Mouse (Mus musculus) stomach, embryonic 15.5 days (tissue): ENCODE data around the gene Myh6. TPM values are rescaled to one million over a fixed set of nuclear protein-coding genes. Genes with fewer than 3 reads are reported as not detected.
A peak's percentile ranks its signal among the peaks of the same experiment; 100 is the strongest.
"Not testable (repeated sequence)": the region's sequence is repeated elsewhere in the genome, so short reads cannot be mapped to it uniquely, and the experiment has no call there.

Experiments
- ATAC-seq: fragments of 200-750 bp; cut with Nextera tagmentation; 2 replicates; pipeline ENCODE4 v1.8.0; 2017; ENCODE audit warnings: low read depth, moderate number of reproducible peaks, moderate TSS enrichment; ENCODE audit not compliant: insufficient read depth, low FRiP score
- H3K27ac ChIP-seq: fragments of 300-500 bp; sonication (generic); 2 replicates; pipeline ENCODE4 v1.5.1; 2015; ENCODE audit warnings: mild to moderate bottlenecking, inconsistent platforms
- H3K27me3 ChIP-seq: fragments of 300-500 bp; sonication (generic); replicated peaks from 2 replicates; pipeline ENCODE4 v1.6.1; 2015; ENCODE audit warnings: inconsistent platforms
- H3K36me3 ChIP-seq: fragments of 300-500 bp; sonication (generic); 2 replicates; pipeline ENCODE4 v1.6.1; 2015; ENCODE audit warnings: inconsistent platforms
- H3K4me1 ChIP-seq: fragments of 300-500 bp; sonication (generic); 2 replicates; pipeline ENCODE4 v1.6.1; 2015; ENCODE audit warnings: inconsistent platforms
- H3K4me2 ChIP-seq: fragments of 300-500 bp; sonication (generic); 2 replicates; pipeline ENCODE4 v1.6.1; 2015; ENCODE audit warnings: mild to moderate bottlenecking, inconsistent platforms
- H3K4me3 ChIP-seq: fragments of 300-500 bp; sonication (generic); replicated peaks from 2 replicates; pipeline ENCODE4 v1.5.1; 2015; ENCODE audit warnings: inconsistent platforms
- H3K9ac ChIP-seq: fragments of 300-500 bp; sonication (generic); 2 replicates; pipeline ENCODE4 v1.6.1; 2015; ENCODE audit warnings: inconsistent platforms
- H3K9me3 ChIP-seq: fragments of 300-500 bp; sonication (generic); 2 replicates; pipeline ENCODE4 v1.6.1; 2016; ENCODE audit warnings: inconsistent platforms
- WGBS: fragments of 180-500 bp; shearing (Covaris S2); methylation state at CpG from one replicate; pipeline ENCODE4 v1.1.7; 2015; 5-methylcytosine and 5-hydroxymethylcytosine counted together
- polyA plus RNA-seq: library from polyadenylated mRNA; unstranded; fragments of >200 nt; fragmentation: Nextera tagmentation; extraction: Ambion mirVana; gene quantifications from 2 replicates; pipeline ENCODE4 v1.2.1, GENCODE M21; 2015

The Myh6 gene
- polyA plus RNA-seq, 1 experiment from 2014 or later: 2.3 TPM

DNA sequence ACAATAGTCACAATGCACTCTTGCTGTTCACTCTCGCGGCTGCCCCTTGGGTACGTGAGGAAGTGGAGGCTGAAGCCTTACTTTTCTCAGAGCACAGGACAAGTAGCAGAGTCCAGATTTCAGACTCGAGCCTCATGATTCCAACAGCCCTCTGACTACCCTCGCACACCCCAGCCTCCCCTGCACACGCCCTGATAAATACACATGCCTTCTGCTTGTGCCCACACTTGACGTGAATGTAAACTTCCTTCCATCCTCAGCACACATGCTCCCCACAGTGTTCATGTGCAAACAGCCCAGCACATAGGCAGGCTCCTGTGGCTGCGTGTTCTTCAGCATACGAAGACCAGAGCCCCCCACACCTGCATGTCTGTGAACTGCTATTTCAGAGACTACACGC lies 26.9 kb upstream of the Myh6 start:
- Histone ChIP-seq H3K27me3 (no peaks in the 10 kb centered on the region), H3K4me2 (no peak overlapping the region), H3K27ac (peak overlapping the region; percentile 31; the same call in 1 of the 2 replicates), H3K9me3 (no peaks in the 10 kb centered on the region), H3K9ac (no peak overlapping the region), H3K4me3 (no peak overlapping the region), H3K4me1 (0 out of 2 replicates have a peak, but pooled peaks cover 14% of the 10 kb centered on the region), H3K36me3 (no peaks in the 10 kb centered on the region)
- WGBS: 45% methylated on average over 10 of the region's 10 CpGs
- ATAC-seq: peak; percentile 70

DNA sequence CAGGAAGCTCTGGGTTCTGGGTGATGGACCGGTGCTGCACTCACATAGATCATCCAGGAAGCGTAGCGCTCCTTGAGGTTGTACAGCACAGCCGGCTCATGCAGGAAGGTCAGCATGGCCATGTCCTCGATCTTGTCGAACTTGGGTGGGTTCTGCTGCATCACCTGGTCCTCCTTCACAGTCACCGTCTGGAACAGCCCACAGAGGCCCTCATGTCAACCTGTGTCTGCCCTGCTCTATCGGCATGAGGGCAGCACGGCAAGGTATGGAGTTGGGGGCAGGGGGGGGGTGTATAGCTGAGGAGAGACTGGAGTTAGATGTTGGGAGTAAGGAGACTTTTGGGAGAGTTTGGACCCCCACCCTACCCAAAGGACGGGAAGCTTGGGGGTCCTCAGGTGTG lies 25.5 kb upstream of the Myh6 start:
- Histone ChIP-seq H3K4me2 (no peak overlapping the region), H3K9me3 (no peaks in the 10 kb centered on the region)
- 86% methylated on average over 10 of the region's 10 CpGs for WGBS

DNA sequence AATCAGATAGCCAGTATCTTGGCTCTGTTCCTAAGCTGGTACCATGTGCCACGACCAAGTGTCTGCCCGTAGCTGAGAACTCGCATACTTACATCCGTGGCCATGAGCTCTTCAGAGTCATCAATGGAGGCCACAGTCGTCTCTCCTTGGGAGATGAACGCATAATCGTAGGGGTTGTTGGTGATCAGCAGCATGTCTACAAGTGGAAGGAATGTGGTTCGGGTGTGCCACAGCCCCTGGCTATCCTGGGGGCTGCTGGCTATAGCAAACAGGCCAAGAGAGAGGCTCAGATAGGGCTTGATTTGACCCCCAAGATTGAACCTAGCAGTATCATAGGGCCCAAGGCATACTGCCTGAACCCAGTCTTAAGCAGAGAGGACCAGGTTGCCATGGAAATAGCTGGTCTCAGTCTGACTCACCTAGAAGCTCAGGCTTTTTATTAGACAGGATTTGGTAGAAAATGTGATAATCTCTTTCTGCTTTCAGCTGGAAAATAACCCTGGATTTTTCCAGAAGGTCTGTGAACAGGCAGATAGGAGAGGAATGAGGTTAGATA lies 23.2 kb upstream of the Myh6 start:
- no peak overlapping the region for H3K4me3 ChIP-seq
- no peaks in the 10 kb centered on the region for H3K9me3 ChIP-seq
- 81% methylated on average over 8 of the region's 8 CpGs for WGBS
- no peak overlapping the region for H3K9ac ChIP-seq
- ATAC-seq: no peak
- H3K36me3 ChIP-seq: no peaks in the 10 kb centered on the region
- H3K27ac ChIP-seq: no peak overlapping the region
- 0 out of 2 replicates have a peak, but pooled peaks cover 6% of the 10 kb centered on the region for H3K4me1 ChIP-seq
- H3K27me3 ChIP-seq: no peaks in the 10 kb centered on the region
- H3K4me2 ChIP-seq: no peak overlapping the region

More for the DNA sequence above, 25.5 kb upstream of the Myh6 start:
- no peak overlapping the region for H3K4me3 ChIP-seq
- no peaks in the 10 kb centered on the region for H3K36me3 ChIP-seq
- H3K27ac ChIP-seq: no peak overlapping the region
- 0 out of 2 replicates have a peak, but pooled peaks cover 14% of the 10 kb centered on the region for H3K4me1 ChIP-seq
- H3K9ac ChIP-seq: no peak overlapping the region
- no peak for ATAC-seq
- no peaks in the 10 kb centered on the region for H3K27me3 ChIP-seq

DNA sequence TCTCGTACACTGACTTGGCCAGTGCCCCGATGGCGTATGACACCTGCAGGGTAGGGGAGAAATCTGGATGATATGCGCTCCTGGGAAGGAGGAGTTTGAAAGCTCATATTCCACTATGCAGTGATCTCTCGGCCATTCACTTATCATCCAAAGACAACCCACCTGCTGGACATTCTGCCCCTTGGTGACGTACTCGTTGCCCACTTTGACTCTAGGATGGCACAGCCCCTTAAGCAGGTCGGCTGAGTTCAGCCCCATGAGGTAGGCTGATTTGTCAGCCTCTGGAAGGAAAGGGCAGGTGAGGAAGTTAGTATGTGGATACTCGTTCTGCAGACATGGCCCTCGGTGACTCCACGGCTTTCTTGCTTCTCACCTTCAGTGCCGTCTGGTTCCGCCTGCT lies 22.2 kb upstream of the Myh6 start:
- ATAC-seq: no peak
- Histone ChIP-seq H3K36me3 (no peaks in the 10 kb centered on the region), H3K9ac (no peak overlapping the region), H3K4me1 (no peaks in the 10 kb centered on the region), H3K9me3 (no peaks in the 10 kb centered on the region), H3K27me3 (no peaks in the 10 kb centered on the region), H3K4me3 (no peak overlapping the region), H3K27ac (no peak overlapping the region), H3K4me2 (no peak overlapping the region)
- 88% methylated on average over 13 of the region's 13 CpGs for WGBS

DNA sequence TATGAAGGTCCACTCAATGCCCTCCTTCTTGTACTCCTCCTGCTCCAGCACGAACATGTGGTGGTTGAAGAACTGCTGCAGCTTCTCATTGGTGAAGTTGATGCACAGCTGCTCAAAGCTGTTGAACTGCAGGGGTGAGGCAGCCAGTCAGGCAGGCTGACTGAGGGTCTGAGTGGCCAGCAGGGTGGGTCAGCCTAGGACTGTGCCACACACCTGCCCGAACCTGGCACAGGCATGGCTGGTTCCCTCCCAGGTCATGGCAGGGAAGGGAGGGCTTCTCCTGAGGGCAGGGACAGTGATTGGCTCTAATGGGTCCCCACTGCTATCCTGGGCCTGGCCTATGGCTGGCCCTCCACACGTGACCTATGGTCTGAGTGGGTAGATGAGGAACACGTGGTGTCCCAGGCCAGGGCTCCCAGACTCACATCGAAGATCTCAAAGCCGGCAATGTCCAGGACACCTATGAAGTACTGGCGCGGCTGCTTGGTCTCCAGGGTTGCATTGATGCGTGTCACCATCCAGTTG lies 21.7 kb upstream of the Myh6 start:
- not testable (repeated sequence) for H3K9ac ChIP-seq, H3K36me3 ChIP-seq, ATAC-seq, H3K4me3 ChIP-seq, H3K27ac ChIP-seq, H3K27me3 ChIP-seq, H3K4me2 ChIP-seq, H3K4me1 ChIP-seq, H3K9me3 ChIP-seq
- WGBS: 88% methylated on average over 9 of the region's 9 CpGs

DNA sequence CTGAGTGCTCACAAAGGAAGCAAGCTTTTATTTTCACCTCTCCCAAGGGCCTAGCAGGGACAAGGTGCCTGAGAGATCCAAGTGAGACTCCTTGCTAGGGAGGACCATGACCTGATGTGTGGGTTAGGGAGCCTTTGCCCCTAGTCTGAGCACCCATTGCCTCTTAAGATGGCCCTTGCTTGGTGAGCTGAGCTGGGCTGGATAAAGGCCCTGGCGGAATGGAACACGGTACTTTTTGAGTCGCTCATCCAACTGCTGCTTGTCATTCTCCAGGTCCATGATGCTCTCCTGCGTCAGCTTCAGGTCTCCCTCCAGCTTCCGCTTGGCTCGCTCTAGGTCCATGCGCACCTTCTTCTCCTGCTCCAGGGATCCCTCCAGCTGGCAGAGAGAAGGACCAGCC lies 15.2 kb upstream of the Myh6 start:
- no peak overlapping the region for H3K9ac ChIP-seq
- 93% methylated on average over 7 of the region's 7 CpGs for WGBS

DNA sequence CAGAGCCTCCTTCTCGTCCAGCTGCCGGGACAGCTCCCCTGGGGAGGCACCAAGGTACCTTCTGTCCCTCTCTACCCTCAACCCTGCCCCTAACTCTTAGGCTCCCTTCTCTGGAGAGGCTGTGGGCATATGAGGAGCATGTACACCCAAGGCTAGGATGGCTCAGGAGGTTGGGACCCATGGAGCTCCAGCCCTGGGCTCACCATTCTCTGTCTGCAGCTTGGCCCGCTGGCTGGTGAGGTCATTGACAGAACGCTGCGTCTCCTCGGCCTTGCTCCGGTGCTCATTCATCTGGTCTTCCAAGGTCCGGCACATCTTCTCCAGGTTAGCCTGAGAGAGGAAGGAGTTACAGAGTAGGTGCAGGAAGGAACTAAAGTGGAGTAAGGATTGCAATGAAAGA lies 11.9 kb upstream of the Myh6 start:
- H3K9me3 ChIP-seq: no peaks in the 10 kb centered on the region
- H3K36me3 ChIP-seq: no peaks in the 10 kb centered on the region
- no peak for ATAC-seq
- no peak overlapping the region for H3K4me2 ChIP-seq
- no peaks in the 10 kb centered on the region for H3K27me3 ChIP-seq
- no peak overlapping the region for H3K27ac ChIP-seq
- H3K4me3 ChIP-seq: no peak overlapping the region
- H3K4me1 ChIP-seq: no peaks in the 10 kb centered on the region
- H3K9ac ChIP-seq: no peak overlapping the region
- WGBS: 85% methylated on average over 8 of the region's 8 CpGs

More for the DNA sequence above, 15.2 kb upstream of the Myh6 start:
- no peak overlapping the region for H3K4me2 ChIP-seq
- no peak overlapping the region for H3K27ac ChIP-seq
- no peaks in the 10 kb centered on the region for H3K4me1 ChIP-seq
- H3K27me3 ChIP-seq: no peaks in the 10 kb centered on the region
- H3K9me3 ChIP-seq: no peaks in the 10 kb centered on the region
- H3K36me3 ChIP-seq: no peaks in the 10 kb centered on the region
- no peak overlapping the region for H3K4me3 ChIP-seq
- ATAC-seq: no peak

DNA sequence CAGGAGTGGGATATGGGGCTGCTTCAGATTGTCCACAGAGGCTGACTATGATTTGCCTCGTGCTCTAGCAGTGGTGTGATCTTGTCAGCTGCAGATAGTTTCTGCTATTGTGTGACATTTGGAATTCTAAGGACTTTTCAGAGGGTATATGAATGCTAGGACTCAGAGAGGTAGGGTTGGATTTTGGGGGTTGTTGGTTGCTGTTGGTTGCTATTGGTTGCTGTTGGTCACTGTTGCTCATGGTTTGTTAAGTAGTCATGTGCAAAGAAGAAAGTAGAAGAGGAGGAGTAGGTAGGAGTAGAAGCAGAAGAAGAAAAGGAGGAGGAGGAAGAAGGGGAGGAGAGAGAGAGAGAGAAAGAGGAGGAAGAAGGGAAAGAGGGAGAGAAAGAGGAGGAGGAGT lies 9.9 kb upstream of the Myh6 start, which contains the start of gene Gm17428:
Gene Gm17428 (plus strand): TSS at position 301 of the 400 bp plus-strand sequence.
- 64% methylated on average over 1 of the region's 1 CpGs for WGBS

DNA sequence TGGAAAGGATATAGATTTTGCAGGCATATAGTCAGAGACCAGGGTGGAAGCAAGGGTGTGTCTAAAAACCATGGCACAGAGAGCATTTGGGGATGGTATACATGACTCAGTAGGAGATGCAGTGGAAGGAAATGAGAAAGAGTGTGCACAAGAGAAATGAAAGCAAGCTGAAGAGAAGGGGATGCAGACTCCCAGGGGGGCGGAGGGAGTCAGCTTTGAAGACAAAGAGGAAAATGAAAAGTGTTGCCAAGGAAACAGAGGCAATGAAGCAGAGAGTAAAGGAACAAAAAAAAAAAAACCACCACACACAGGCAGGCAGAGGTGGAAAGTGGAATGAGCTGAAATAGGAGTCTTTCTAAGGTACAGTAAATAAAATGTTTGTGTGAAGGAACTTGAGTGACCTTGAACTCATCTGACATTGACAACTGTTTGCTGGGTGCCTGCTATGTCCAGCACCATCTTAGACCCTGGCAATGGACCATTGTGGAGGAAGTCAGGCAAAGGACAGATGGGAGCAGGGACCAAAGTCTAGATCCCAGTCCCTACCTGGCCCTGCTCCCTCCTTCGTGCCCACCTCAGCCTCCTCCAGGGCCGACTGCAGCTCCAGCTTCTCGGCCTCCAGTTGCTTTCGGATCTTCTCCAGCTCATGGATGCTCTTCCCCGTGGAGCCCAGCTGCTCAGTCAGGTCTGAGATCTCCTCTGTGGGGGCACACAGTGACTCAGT lies 7.5 kb upstream of the Myh6 start:
- H3K4me1 ChIP-seq: no peaks in the 10 kb centered on the region
- no peaks in the 10 kb centered on the region for H3K27me3 ChIP-seq
- H3K4me2 ChIP-seq: no peak overlapping the region
- H3K27ac ChIP-seq: no peak overlapping the region
- no peaks in the 10 kb centered on the region for H3K36me3 ChIP-seq
- no peak overlapping the region for H3K4me3 ChIP-seq
- whole genome bisulfite sequencing: 82% methylated on average over 6 of the region's 6 CpGs
- ATAC-seq: no peak
- H3K9me3 ChIP-seq: no peaks in the 10 kb centered on the region
- H3K9ac ChIP-seq: no peak overlapping the region

More for the DNA sequence above, 9.9 kb upstream of the Myh6 start, which contains the start of gene Gm17428:
- H3K4me1 ChIP-seq: no peaks in the 10 kb centered on the region
- H3K27ac ChIP-seq: no peak within 1 kb of the TSS
- no peaks in the 10 kb centered on the region for H3K27me3 ChIP-seq
- no peak within 1 kb of the TSS for H3K9ac ChIP-seq
- no peak within 1 kb of the TSS for H3K4me2 ChIP-seq
- ATAC-seq: no peak
- H3K4me3 ChIP-seq: no peak within 1 kb of the TSS
- H3K36me3 ChIP-seq: no peaks in the 10 kb centered on the region
- no peaks in the 10 kb centered on the region for H3K9me3 ChIP-seq

DNA sequence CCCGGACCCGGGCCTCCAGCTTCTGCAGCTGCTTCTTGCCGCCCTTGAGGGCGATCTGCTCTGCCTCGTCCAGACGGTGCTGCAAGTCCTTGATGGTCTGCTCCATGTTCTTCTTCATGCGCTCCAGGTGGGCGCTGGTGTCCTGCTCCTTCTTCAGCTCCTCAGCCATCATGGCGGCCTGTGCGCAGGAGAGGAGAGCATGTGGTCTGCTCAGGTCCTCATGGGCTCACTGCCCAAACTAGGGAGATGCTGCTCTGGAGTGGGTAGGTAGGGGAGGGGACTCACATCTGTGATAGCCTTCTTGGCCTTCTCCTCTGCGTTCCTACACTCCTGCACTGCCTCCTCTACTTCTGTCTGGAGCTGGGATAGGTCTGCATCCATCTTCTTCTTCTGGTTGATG lies 6.1 kb upstream of the Myh6 start:
- not testable (repeated sequence) for H3K36me3 ChIP-seq, H3K4me2 ChIP-seq, H3K9ac ChIP-seq, H3K4me1 ChIP-seq, H3K9me3 ChIP-seq, ATAC-seq, H3K27me3 ChIP-seq, H3K4me3 ChIP-seq, H3K27ac ChIP-seq
- 91% methylated on average over 11 of the region's 11 CpGs for WGBS

DNA sequence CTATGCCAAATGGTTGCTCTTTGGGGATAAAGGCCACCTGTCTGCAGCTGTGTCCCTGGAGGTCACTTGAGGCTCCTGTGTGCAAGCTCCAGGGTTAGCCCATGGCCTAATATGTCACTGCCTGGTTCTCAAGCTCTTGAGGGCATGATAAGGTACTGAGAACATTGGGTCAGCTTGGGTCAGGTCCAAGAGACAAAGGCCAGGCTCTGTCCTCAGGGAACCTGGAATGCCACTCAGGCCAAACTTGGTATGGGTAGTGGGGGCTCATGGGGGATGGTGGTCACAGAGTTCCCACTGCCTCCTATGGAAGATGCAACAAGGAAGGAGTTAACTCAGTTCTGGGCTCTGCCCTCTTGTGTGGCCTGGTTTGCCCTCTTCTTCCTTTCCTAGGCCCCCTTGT lies 1.6 kb upstream of the Myh6 start:
- H3K9me3 ChIP-seq: no peaks in the 10 kb centered on the region
- no peak for ATAC-seq
- H3K4me3 ChIP-seq: no peak overlapping the region
- no peaks in the 10 kb centered on the region for H3K36me3 ChIP-seq
- H3K27me3 ChIP-seq: no peaks in the 10 kb centered on the region
- H3K4me2 ChIP-seq: no peak overlapping the region
- H3K4me1 ChIP-seq: no peaks in the 10 kb centered on the region
- H3K9ac ChIP-seq: no peak overlapping the region
- no peak overlapping the region for H3K27ac ChIP-seq

DNA sequence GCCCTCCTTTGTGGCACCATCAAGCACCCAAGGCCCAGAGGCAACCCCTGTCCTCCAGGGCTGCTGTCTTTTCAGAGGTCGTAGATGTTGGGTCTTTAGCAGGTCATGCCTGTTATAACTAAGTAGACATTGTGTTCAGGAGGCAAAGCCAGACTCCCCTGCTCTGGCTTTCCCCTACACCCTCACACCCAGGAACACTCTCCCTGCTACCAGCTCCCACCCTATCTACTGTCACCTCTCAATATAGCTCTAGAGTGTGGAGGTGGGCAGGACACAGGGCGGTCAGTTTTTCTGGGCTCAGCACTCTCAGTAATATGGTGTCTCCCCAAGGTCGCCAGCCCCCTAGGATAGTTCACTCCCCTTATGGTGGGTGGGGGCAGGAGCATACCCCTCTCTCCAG lies 1.1 kb upstream of the Myh6 start:
- Histone ChIP-seq H3K4me3 (no peak overlapping the region), H3K4me1 (no peaks in the 10 kb centered on the region), H3K4me2 (no peak overlapping the region), H3K9me3 (no peaks in the 10 kb centered on the region), H3K27me3 (no peaks in the 10 kb centered on the region), H3K27ac (no peak overlapping the region), H3K9ac (no peak overlapping the region), H3K36me3 (no peaks in the 10 kb centered on the region)
- WGBS: 91% methylated on average over 3 of the region's 3 CpGs
- ATAC-seq: no peak
